Mouse (Mus musculus) brain, embryonic 18.5 days (tissue): ENCODE measurements around the gene Smoc1.

Source experiments
- DNase-seq: peaks from one replicate; pipeline ENCODE4 v3.0.0-alpha.2; 2012; ENCODE audit warnings: low read depth, low spot score

The Smoc1 gene

DNA sequence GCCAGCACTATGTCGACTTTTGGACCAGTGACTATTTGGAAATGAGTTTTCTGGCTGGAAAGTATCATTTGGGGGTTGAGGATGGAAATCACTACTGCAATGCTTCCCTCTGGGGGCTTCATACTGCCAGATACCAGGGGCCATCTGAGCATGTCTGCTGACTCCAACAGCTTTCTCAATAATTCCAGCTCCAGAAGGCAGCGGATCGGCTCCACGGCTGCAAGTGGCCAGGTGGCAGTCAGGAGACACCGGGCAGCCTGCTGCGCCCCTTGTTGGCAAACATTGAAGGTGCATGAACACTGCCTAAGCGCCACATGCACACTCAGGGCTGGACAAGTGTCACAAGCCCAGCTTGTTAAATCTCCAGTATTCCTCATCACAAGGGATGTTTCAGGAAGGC, 2.2 kb upstream of the Smoc1 start:
- DNase-seq: no peak

GRCm38 (mm10) chr12:81024993-81025392, 1.6 kb upstream of the Smoc1 start:
- DNase-seq: no peak

DNA sequence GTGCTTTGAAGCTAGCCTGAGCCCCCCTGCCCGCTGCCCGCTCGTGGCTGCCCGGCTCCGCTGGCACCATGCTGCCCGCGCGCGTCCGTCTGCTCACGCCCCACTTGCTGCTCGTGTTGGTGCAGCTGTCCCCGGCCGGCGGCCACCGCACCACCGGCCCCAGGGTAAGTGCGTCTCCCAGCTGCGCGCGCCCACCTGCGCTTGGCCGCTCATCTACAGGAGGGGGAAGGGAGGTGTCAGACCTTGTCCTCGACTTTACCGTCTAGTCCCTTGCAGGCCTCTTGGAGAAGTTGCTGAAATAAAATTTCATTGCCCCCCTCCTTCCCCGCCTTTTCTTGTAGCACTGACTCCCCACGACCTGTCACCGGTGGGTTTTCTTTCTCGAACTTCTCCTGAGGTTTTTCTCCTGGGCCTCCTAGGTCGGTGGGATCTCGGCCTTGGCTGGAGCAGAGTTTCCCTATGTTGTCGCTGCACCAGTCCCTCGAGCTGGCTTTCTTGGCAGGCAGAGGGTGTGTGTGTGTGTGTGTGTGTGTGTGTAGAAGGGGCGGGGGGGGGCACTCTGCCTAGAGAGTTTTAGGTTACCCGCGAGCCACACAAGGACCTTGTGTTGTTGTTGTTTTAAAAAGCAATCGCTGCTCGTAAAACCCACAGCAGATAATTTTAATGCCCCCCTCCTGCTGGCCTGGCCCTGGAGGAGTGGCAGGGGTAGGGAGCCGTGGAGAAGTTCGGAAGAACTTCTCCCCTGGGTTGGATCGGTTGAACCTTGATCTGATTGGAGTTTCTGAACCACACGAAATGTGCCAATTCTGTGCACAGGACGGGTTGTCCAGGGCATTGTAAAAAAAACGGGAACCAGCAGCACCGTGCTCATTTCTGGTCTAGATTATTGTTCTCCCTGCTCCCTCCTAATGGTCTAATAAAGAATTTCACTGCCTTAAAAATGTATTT, 661 bp downstream of the Smoc1 start:
- no peak for DNase-seq

DNA sequence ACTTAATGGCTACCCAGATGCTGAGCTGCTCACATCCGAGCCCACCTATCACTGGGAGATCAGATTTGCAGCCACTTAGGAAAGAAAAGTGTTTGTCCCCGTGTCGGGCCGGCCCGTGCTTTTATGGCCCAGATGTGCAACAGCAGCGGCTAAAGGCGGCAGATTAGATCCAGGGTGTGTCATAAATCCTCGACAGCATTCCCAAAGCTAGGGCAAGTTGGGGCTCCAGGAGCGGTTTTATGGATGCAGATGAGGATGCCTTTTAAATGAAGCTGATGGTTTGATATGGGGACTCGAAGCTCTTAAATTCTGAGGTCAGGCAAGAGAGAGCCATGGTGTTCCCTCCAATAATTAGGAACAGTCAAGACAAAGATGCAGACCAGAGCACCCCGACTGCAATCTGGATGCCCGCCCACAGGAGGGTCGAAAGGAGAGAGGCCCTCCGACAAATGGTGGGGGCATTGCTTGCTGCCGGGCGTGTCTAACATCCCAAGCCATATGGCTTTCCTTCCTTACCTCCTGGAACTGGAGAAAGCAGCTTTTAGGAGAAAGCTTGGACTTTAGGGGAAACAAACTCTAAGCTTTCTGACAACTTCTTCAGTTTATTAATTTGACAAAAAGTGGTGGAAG, 1.8 kb downstream of the Smoc1 start:
- no peak for DNase-seq

DNA sequence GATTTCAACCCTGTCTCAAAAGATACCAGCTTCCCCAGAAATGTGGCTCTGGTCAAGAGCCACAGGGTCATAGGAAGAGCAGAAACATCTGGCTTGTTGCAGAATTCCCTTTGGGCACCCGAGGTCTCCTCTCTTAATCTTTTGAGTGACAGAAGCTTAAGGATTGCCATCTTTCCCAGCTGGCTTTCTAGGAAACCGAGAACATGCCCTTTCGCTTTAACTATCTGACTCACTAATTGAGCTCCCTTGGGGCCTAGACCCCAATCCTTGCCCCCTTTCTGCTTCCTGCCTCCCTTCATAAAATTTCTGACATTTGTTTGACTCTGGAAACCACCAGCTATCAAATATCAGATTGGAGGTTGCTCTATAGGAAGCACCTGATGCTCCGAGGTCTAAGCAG, 3.1 kb downstream of the Smoc1 start:
- no peak for DNase-seq

DNA sequence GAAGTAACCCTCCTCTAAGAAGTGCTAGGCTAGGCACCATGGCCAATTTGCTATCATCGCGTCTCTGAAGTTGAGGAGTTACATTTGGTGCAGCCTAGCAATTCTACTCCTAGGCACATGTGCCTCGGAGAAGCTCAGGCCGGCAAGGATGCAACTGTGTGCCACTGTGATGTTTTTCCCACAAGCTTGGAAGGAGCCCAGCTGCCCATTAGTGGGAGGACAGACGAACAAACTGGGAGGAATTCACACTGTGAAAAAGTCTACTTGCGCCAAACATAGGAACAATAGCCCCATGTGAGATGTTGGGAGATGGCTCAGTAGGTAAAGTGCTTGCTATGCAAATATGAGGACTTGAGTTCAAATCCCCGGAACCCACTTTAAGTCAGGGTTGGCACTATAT, 5.0 kb downstream of the Smoc1 start:
- DNase-seq: no peak

GRCm38 (mm10) chr12:81033389-81034041, 6.9 kb downstream of the Smoc1 start:
- DNase-seq: no peak

DNA sequence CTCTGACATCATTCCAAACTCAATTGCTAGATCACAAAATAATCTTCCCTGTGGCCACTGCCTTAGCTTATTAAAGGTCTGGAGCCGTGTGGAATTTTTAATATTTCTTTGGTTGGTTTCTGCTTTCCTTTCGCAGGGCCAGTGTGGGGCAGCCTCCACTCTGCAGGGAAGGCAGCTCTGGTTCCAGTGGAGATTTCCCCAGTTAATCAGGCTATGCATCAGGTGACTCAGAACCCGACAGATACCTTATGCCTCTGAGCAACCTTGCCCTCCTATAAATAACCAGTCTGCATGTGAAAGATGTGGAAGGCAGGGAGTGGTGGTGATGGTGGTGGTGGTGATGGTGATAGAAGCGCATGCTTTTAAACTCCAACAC, 7.4 kb downstream of the Smoc1 start:
- DNase-seq: no peak

- no peak for DNase-seq
Measured at GRCm38 (mm10) chr12:81035850-81036249, 9.2 kb downstream of the Smoc1 start.

DNA sequence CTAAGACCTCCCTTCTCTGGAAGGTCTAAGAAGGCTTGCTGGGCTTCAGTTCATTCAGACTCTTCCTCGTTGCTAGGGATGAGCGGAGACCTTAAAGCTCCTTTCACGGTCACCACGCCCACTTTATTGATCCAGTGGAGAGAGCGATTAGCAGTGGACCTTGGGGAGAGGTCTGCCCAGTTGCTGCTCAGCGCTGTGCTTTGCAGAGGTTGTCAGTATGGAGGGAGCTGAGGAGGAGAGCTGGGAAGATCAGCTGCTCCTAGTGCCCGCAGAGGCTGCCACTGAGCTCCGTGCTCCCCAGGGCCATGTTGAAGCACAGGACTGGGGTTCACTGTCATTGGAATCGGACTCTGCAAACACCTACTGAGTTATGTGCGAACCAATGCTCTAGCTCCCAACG, 17.0 kb downstream of the Smoc1 start:
- DNase-seq: no peak

GRCm38 (mm10) chr12:81046926-81047325, 20.3 kb downstream of the Smoc1 start:
- DNase-seq: no peak

- DNase-seq: no peak
Measured at GRCm38 (mm10) chr12:81049661-81050060, 23.1 kb downstream of the Smoc1 start.

DNA sequence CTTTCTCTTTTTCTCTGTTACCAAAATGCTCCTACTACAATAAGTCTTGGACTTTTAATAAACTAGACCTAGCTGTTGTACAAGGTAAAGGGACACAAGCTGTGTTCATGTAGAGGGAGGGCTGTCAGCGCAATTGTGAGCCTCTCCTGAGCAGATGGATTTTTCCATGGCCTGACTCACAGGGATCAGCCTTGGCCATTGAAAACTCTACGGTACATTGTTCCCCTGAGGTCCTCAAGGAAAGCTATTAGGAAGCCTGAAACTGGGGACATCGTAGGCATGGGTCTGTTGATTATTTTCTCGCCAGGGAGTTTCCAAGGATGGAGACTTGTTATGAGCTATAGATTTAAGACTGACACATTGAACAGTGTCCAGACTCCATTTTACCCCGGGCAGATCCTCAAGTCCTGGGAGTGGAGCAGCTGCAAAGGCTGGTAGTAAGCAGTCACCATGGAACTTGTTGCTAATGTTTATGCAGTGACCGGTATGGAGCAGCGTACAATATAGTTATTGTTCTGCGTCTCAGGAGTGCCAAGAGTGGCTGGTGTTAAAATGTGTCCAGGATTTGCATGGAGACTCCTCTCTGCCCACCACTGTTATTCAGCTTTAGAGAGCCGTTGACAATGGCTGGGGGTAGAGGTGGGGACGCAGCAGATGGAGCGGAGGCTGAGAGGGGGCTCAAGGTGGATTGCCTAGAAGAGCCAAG, 28.5 kb downstream of the Smoc1 start:
- no peak for DNase-seq

DNA sequence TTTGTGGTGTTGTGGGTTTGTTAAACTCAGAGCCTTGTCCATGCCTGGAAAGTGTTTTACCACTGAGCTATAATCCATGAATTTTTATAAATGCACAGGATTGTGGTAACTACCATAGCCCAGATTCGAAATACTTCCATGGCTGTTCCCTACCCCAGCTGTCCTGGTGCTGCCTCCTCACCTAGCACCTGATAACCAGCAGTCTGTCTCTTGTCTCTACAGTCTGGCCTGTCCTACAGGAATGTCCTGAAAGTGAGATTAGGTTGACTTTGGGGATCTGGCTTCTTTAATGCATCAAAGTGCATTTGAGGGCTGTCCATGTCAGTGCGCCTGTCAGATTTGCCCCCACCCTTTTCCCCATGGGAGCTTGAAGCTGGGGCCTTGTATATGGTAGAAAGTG, 29.2 kb downstream of the Smoc1 start:
- DNase-seq: no peak

GRCm38 (mm10) chr12:81057619-81058018, 31.0 kb downstream of the Smoc1 start:
- no peak for DNase-seq

DNA sequence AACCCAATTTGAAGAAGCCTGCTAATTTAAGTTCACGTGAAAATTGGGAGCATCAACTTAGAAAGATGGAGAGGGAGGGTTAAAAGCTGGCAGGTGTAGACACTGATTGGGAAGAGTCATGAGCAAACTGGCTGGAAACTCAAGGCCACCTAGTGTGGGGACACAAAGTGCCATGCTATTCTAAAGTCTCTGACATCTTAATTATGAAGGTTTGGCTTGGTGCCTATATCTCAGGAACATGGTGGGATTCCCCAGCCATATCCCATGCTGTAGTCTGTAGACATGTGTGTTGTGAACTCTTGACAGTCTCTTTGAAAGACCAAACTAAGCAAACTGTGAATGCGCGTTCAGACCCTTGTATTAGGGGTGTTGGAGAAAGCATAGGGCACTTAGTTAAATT, 32.0 kb downstream of the Smoc1 start:
- DNase-seq: no peak

DNA sequence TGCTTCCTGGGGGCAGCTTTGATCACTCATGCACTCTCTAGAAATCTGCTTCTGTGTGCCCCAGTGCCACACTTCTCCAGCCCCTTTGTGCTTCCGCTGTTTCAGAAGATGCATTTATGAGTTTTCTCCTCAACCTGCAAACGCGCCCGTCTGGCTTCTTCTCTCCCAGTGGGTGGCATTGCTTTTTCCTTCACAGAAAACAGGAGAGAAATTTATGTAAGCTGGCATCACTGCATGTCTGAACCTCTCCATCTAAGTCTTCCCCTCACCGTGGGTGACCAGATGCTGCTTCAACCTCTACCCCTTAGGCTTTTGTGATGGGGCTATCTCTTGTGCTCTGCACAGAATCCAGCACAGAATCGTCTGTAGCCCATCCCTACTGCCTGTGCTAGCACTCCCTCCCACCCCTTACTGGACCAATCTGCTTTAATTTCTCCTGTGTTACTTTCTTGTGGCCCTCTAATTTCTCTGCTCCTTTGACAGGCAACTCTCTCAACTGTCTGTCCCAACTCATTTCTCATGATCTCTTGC, 35.3 kb downstream of the Smoc1 start:
- DNase-seq: no peak

DNA sequence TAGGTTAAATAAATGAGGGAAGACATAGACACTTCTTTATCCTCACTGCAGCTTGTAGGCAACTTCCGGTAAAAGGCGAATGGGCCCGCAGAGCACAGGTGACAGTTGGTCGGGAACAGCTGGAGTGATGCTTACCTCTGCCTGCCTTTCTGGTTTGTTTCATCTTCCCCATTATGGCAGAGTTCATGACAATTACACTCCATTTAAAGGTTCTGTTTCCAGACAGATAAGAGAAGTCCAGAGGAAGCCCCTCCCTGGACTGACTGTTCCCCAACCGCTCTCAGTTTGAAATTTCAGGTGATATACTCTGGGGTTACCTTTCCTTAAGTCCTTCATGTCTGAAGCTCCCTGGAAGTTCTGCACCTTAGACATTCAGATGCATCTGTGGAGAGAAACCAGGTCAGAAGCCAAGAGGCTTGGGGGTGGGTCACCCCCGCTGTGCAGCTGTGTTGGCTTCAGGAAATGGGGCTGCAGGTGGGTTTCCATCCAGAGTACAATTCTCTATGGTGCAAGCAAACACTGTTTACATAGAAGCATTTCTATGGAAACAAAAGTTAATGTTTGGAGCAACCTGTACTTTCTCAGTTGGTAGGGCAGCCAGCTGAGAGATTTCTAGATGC, 36.8 kb downstream of the Smoc1 start:
- no peak for DNase-seq

GRCm38 (mm10) chr12:81074139-81074538, 47.5 kb downstream of the Smoc1 start:
- no peak for DNase-seq

- DNase-seq: no peak
Measured at GRCm38 (mm10) chr12:81074941-81075340, 48.3 kb downstream of the Smoc1 start.

DNA sequence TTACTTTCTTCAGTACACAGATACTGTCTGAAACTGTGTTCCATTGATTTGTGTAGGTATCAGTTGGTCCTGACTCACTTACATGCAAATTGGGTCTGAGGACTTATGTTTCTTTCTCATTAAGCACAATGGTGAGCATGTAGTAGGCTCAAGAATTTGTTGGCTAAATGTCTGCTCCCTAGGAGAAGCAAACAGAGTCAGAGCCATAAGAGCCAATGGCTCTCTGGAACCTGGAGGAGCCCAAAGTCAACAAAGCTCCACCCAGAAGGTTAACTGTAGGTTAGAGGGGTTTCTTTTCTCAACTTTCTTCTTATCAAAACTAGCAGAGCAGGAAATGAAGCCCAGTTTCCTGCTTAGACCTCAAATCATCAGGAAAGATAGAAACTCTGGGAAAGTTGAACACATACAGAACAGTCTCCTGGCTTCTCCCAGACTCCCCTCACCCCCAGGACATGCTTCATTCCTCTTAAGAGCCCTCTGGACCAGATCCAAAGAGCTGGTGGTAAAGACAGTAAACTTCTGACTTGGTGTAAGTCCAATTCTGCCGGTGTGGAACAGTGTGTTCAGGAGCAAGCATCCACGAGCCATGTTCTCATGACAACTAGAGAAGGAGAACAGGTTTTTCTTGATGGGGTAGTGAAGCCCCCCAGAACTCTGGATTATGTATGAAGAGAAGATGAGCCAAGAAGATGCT, 51.5 kb downstream of the Smoc1 start:
- no peak for DNase-seq
